Mouse (Mus musculus): ENCODE data around the gene Phactr1. TPM values are rescaled to one million over a fixed set of nuclear protein-coding genes. Genes with fewer than 3 reads are reported as not detected.

Phactr1 gene
- polyA plus RNA-seq, 1 experiment, result 46.9 TPM

DNA sequence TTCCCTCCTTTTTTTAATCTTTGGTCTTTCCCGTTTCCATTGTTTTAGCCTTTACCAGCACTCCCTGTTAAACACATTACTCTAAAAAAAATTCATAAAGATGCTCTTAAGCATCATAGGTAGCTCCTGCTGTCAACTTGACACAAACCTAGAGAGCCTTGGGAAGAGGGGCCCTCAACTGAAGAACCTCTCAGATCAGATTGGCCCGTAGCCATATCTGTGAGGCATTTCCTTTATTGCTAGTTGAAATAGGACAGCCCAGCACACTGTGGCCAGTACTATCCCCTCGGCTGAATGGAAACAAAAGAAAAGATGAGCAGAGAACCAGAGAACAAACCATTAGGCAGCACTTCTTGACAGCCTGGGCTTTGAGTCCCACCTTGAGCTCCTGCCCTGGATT is 313.9 kb downstream of the Phactr1 start:
- H3K4me3 ChIP-seq (replicated peaks; ENCODE audit: insufficient read depth, low read depth, low read length), result no peak overlapping the region
- H3K27ac ChIP-seq (ENCODE audit: insufficient read depth, low read length), result no peak overlapping the region
- H3K27me3 ChIP-seq (ENCODE audit: control insufficient read depth, insufficient read depth, low read length), result no peaks in the 10 kb centered on the region; the same call in 1 of the 2 replicates
- TF ChIP-seq CTCF (IDR thresholded peaks at IDR 0.05; ENCODE audit: borderline replicate concordance, insufficient read depth, low read depth, low read length) (no peak), POLR2A (IDR thresholded peaks at IDR 0.05; ENCODE audit: borderline replicate concordance, insufficient read depth, low read length) (no peak)
- WGBS, result 81% methylated on average over 3 of the region's 3 CpGs
- H3K4me1 ChIP-seq (ENCODE audit: control insufficient read depth, insufficient read depth, low read length), result peaks cover 4% of the 10 kb centered on the region
- no peak for DNase-seq

DNA sequence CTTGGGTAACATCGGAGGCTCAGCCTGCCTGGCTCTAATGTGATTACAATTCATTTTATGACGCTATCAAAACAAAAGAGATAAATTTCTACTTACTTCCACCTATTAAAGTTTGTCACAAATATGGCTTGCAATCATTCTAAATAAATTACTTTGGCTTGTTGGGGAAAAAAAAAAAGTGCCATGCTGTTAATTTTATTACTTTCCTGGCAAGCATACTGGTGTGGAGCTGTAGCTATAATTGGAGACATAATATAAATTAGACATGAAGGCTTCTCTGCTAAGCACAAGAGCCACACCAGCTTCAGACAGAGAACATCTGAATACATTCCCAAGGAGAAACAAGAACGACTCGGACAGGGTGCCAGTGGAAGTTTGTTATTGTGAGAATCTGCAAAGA is 315.8 kb downstream of the Phactr1 start:
- no peaks in the 10 kb centered on the region; the same call in 1 of the 2 replicates for H3K27me3 ChIP-seq (ENCODE audit: control insufficient read depth, insufficient read depth, low read length)
- no peak for DNase-seq
- no peak overlapping the region for H3K4me3 ChIP-seq (replicated peaks; ENCODE audit: insufficient read depth, low read depth, low read length)
- no peak for TF ChIP-seq CTCF (IDR thresholded peaks at IDR 0.05; ENCODE audit: borderline replicate concordance, insufficient read depth, low read depth, low read length)
- TF ChIP-seq POLR2A (IDR thresholded peaks at IDR 0.05; ENCODE audit: borderline replicate concordance, insufficient read depth, low read length), result no peak
- WGBS, result 48% methylated on average over 4 of the region's 4 CpGs
- H3K27ac ChIP-seq (ENCODE audit: insufficient read depth, low read length), result no peak overlapping the region
- H3K4me1 ChIP-seq (ENCODE audit: control insufficient read depth, insufficient read depth, low read length), result no peaks in the 10 kb centered on the region; the same call in none of the 2 replicates

DNA sequence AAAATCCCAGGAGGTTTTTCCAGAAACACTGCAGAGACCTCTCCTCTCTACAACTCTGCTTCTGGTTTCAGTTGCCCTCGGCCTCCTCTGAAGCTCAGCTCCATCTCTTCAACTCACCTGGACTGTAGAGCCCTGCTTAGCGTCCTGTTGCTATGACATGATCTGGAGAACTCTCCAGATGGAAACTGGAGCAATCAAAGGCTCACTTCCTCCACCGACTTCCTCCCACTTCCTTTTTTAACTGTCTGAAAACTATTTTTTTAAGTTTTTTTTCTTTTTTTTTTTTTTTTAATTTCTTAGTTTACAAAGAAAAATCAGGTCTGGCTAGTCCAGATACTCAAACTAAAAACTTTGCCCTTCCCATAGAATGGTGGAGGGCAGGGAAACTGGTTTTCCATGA is 318.9 kb downstream of the Phactr1 start:
- Histone ChIP-seq H3K4me1 (ENCODE audit: control insufficient read depth, insufficient read depth, low read length) (no peaks in the 10 kb centered on the region; the same call in 1 of the 2 replicates), H3K4me3 (replicated peaks; ENCODE audit: insufficient read depth, low read depth, low read length) (no peak overlapping the region), H3K27me3 (ENCODE audit: control insufficient read depth, insufficient read depth, low read length) (no peaks in the 10 kb centered on the region), H3K27ac (ENCODE audit: insufficient read depth, low read length) (no peak overlapping the region)
- no peak for TF ChIP-seq POLR2A (IDR thresholded peaks at IDR 0.05; ENCODE audit: borderline replicate concordance, insufficient read depth, low read length)
- TF ChIP-seq CTCF (IDR thresholded peaks at IDR 0.05; ENCODE audit: borderline replicate concordance, insufficient read depth, low read depth, low read length), result no peak
- 88% methylated on average over 3 of the region's 3 CpGs for WGBS
- no peak for DNase-seq

GRCm38 (mm10) chr13:43005131-43005579 is 324.7 kb downstream of the Phactr1 start:
- WGBS, result 69% methylated on average over 3 of the region's 3 CpGs
- no peak overlapping the region for H3K4me3 ChIP-seq (replicated peaks; ENCODE audit: insufficient read depth, low read depth, low read length)
- H3K27ac ChIP-seq (ENCODE audit: insufficient read depth, low read length), result no peak overlapping the region
- H3K27me3 ChIP-seq (ENCODE audit: control insufficient read depth, insufficient read depth, low read length), result no peaks in the 10 kb centered on the region
- TF ChIP-seq POLR2A (IDR thresholded peaks at IDR 0.05; ENCODE audit: borderline replicate concordance, insufficient read depth, low read length), result no peak
- no peak for TF ChIP-seq CTCF (IDR thresholded peaks at IDR 0.05; ENCODE audit: borderline replicate concordance, insufficient read depth, low read depth, low read length)
- peaks cover 2% of the 10 kb centered on the region; the same call in 1 of the 2 replicates for H3K4me1 ChIP-seq (ENCODE audit: control insufficient read depth, insufficient read depth, low read length)
- no peak for DNase-seq

- Histone ChIP-seq H3K4me3 (replicated peaks; ENCODE audit: insufficient read depth, low read depth, low read length) (no peak overlapping the region), H3K4me1 (ENCODE audit: control insufficient read depth, insufficient read depth, low read length) (peaks cover 2% of the 10 kb centered on the region; the same call in 1 of the 2 replicates), H3K27me3 (ENCODE audit: control insufficient read depth, insufficient read depth, low read length) (no peaks in the 10 kb centered on the region), H3K27ac (ENCODE audit: insufficient read depth, low read length) (no peak overlapping the region)
- no peak for DNase-seq
- 67% methylated on average over 5 of the region's 5 CpGs for WGBS
- no peak for TF ChIP-seq CTCF (IDR thresholded peaks at IDR 0.05; ENCODE audit: borderline replicate concordance, insufficient read depth, low read depth, low read length)
- TF ChIP-seq POLR2A (IDR thresholded peaks at IDR 0.05; ENCODE audit: borderline replicate concordance, insufficient read depth, low read length), result no peak
Observed at GRCm38 (mm10) chr13:43008466-43008865, 328.0 kb downstream of the Phactr1 start.

- no peak overlapping the region for H3K27ac ChIP-seq (ENCODE audit: insufficient read depth, low read length)
- 86% methylated on average over 3 of the region's 3 CpGs for WGBS
Observed at GRCm38 (mm10) chr13:43009596-43009995, 329.2 kb downstream of the Phactr1 start.

GRCm38 (mm10) chr13:43011516-43011915 is 331.1 kb downstream of the Phactr1 start:
- Histone ChIP-seq H3K4me1 (ENCODE audit: control insufficient read depth, insufficient read depth, low read length) (peaks cover 2% of the 10 kb centered on the region; the same call in 1 of the 2 replicates), H3K4me3 (replicated peaks; ENCODE audit: insufficient read depth, low read depth, low read length) (no peak overlapping the region), H3K27me3 (ENCODE audit: control insufficient read depth, insufficient read depth, low read length) (no peaks in the 10 kb centered on the region), H3K27ac (ENCODE audit: insufficient read depth, low read length) (no peak overlapping the region)
- TF ChIP-seq CTCF (IDR thresholded peaks at IDR 0.05; ENCODE audit: borderline replicate concordance, insufficient read depth, low read depth, low read length) (no peak), POLR2A (IDR thresholded peaks at IDR 0.05; ENCODE audit: borderline replicate concordance, insufficient read depth, low read length) (no peak)
- 45% methylated on average over 3 of the region's 3 CpGs for WGBS
- no peak for DNase-seq

More at GRCm38 (mm10) chr13:43009596-43009995, 329.2 kb downstream of the Phactr1 start:
- no peaks in the 10 kb centered on the region for H3K27me3 ChIP-seq (ENCODE audit: control insufficient read depth, insufficient read depth, low read length)
- H3K4me1 ChIP-seq (ENCODE audit: control insufficient read depth, insufficient read depth, low read length), result peaks cover 2% of the 10 kb centered on the region; the same call in 1 of the 2 replicates
- DNase-seq, result no peak
- no peak overlapping the region for H3K4me3 ChIP-seq (replicated peaks; ENCODE audit: insufficient read depth, low read depth, low read length)
- TF ChIP-seq CTCF (IDR thresholded peaks at IDR 0.05; ENCODE audit: borderline replicate concordance, insufficient read depth, low read depth, low read length) (no peak), POLR2A (IDR thresholded peaks at IDR 0.05; ENCODE audit: borderline replicate concordance, insufficient read depth, low read length) (no peak)

GRCm38 (mm10) chr13:43013984-43014383 is 333.6 kb downstream of the Phactr1 start:
- Histone ChIP-seq H3K27ac (ENCODE audit: insufficient read depth, low read length) (no peak overlapping the region), H3K4me1 (ENCODE audit: control insufficient read depth, insufficient read depth, low read length) (no peaks in the 10 kb centered on the region; the same call in 1 of the 2 replicates), H3K27me3 (ENCODE audit: control insufficient read depth, insufficient read depth, low read length) (no peaks in the 10 kb centered on the region), H3K4me3 (replicated peaks; ENCODE audit: insufficient read depth, low read depth, low read length) (no peak overlapping the region)
- WGBS, result 76% methylated on average over 4 of the region's 4 CpGs
- TF ChIP-seq CTCF (IDR thresholded peaks at IDR 0.05; ENCODE audit: borderline replicate concordance, insufficient read depth, low read depth, low read length), result no peak
- DNase-seq, result no peak

Data from cerebellum, adult 2 months (tissue).